Mouse (Mus musculus) brain, adult 2 months (tissue): ENCODE measurements around the gene Capn8.
"Not testable (repeated sequence)": the region's sequence is repeated elsewhere in the genome, so short reads cannot be mapped to it uniquely, and the experiment has no call there.

ENCODE experiments used
- DNase-seq: peaks from one replicate; pipeline ENCODE4 v3.0.0; 2011; ENCODE audit warnings: low read depth, low spot score

Capn8 gene

DNA sequence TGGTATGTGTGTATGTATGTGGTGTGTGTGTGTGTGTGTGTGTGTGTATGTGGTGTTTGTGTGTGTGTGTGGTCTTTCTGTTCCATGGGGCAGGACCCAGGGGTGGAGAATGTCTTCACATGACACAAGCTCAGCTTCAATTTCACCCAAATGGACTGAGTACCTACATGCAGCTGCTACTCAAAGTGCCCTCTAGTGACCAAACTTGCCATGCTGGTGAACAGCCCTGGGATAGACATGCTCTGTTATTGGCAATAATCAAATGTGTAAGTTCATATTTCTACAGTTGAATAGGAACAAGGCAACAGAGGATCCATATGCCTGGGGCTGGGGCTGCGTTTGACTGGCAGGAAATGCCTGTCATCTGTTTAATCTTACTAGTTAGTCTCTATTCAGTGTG lies 50.7 kb downstream of the Capn8 start:
- DNase-seq = no peak

DNA sequence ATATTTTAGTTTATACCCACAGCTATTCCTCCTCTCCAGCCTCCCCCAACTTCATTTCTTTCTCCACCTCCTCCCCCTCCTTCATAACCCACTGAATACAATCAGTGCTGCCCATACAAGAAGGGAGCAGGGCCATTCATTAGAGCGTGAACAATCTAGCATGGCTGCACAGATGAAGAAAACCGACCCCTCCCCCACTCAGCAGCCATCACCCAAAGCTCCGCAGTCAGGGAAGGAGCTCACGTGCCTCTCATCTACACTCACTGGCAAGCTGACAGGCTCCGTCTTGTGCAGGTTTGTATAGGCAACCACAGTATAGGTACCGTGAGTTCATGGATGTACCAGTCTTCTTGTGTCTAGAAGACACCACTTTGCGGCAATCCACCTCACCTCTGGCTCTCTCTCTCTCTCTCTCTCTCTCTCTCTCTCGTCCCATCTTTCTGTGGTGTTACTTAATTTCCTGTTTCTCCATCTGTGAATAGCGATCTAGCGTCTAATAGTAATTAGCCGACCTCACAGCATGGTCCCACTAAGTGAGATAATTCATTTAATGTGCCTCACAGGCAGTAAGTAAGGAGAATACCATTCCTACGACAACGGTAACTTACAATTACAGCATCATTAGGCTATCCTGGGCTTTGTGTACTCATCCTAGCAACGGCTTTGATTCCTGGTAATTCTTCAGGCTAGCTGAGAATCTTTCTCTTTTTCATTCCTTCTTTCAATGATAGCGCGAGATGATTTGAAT lies 53.6 kb downstream of the Capn8 start:
- no peak for DNase-seq

DNA sequence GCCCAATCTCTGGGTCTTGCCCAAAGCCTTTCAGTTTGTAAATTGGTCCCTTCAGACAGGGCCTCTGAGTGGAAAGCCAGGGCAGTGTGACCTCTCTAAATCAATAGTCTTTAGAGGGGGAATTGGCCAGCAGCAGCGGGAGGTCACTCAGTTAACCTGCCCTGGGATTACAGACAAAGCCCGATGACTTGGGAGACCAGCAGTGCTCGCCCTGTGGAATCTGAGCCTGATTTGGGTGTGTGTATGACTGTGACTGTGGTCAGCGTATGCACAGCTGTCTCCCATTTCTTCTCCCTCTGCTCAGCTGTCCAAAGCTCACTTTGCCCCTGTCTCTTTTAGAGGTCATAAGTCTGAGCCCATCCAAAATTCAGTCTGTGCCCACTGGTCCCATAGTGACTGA lies 55.7 kb downstream of the Capn8 start:
- no peak for DNase-seq

DNA sequence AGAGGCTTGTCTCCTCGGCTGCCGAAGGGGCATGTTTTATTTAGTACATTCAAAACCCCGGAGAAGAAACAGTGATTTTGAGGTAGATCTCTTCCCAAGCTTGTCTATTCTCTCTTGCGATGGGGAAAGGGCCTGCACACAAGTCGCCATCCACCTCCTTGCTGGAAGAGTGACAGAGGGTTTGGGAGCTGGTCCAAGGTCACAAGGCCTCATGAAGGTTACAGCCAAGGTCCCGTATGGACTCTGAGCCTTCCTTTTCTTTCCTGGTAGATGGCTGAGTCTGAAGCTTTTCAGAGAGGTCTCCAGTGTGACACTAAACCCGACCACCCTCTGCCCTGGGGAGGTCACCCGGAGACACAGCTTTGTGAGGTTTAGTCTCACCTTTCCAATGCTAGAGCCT lies 56.4 kb downstream of the Capn8 start:
- no peak for DNase-seq

DNA sequence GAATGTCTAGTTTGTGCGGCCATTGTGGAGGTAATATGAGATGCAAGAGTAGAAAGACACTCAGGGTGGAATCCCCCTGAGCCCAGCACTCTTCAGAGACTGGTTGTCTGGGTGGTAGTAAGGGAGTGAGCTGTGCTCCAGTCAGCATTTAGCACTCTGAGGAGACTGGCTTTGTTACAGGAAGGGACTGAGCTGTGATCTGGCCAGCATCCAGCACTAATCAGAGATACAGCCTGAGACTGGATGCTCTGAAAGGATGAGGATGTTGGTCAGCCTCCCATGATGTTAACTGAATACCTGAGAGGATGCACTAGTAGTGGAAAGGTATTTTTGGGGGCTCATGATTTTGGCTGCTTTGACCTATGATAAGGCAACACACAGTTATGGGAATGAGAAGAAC lies 61.4 kb downstream of the Capn8 start:
- no peak for DNase-seq

DNA sequence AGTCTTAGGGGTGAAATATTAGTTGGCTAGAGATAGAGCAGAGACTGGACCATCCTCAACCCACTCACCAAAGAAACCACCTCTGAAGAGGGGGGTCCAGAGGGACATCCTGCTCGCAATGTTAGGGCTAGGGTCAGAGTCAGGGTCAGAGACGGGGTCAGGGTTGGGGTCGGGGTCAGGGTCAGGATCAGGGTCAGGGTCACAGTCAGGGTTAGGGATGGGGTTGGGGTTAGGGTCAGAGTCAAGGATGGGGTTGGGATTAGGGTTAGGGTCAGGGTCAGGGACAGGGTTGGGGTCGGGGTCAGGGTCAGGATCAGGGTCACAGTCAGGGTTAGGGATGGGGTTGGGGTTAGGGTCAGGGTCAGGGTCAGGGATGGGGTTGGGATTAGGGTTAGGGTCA lies 64.4 kb downstream of the Capn8 start:
- DNase-seq = no peak

DNA sequence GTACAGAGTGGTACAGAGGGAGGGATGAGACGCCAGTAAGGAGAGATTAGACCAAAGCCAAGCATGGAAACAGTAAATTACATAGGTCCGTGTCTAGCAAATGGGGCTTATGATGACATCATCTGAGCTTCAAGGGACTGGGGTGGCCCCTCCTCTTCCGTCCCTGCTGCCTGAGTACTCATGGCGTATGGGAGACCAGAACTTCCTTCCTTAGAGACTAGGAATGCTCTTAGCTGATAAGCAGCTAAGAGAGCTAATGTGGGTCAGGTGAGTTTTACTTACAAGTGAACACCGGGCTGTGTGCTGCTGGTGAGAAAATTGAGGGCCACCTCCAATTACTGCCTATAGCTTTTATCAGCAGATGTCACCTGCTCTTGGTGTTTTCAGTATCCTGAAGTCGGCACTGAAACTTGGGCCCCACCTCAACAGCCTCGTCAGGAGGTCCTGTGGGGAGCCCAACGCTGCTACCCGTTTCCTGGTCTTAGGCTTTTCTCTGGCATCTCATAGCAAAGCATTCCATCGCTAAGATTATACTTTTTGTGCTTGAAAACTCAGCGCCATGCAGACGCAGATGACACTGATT lies 69.0 kb downstream of the Capn8 start:
- no peak for DNase-seq

DNA sequence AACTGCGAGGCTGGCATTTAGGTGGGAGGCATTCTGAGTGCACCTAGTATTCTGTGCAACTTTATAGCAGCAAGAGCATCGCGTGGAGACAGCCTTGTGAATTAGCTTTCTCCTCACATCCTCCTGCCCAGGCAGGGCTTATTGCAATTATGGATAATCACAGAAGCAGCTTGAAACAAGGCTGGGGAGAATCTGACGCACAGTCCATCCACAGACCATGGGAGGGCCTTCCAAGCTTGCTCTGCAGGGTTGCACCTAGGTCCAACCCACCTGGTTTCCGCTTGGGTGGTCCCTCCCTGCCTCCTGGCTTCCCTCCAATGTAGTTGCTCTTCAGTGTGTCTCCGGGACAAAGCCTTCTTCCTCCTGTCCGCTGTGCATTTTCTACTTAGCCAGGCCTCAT lies 74.2 kb downstream of the Capn8 start:
- no peak for DNase-seq

DNA sequence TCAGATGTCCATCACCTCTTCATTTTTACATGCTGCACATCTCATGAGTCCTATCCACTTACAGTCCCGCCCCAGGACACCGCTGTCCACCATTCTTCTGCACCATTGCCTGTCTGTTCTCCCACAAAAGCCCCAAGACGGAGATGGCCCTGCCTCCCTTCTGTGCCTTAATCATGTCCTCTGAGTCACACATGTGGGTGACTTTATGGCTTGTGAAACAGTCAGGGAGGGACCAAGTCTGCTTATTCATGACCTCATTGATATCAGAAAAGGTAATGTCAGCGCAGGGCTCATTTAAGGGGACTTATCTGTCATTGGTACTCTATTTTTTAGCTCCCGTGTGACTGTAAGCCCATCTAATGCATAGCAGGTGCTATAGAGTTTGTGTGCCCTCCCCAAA lies 74.6 kb downstream of the Capn8 start:
- peak; percentile 27 for DNase-seq

DNA sequence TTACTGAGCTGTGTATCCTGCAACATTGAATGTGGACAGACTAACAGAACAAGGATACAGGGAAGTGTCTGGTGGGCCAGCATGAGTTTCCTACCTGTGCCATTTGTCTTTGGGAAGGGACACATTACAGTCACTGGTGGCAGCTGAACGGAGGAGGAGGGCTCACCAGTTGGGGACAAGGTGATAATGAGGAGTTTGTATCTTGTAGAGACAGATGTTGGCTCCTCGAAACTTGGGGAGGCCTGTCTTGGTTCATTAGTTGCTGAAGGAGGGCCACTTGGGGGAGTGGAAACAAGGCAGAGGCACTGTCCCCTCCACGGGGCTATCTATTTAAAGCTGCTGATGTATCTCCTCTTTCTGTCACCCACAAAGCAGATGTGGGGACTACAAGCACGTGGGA lies 75.3 kb downstream of the Capn8 start:
- DNase-seq = peak; percentile 23

DNA sequence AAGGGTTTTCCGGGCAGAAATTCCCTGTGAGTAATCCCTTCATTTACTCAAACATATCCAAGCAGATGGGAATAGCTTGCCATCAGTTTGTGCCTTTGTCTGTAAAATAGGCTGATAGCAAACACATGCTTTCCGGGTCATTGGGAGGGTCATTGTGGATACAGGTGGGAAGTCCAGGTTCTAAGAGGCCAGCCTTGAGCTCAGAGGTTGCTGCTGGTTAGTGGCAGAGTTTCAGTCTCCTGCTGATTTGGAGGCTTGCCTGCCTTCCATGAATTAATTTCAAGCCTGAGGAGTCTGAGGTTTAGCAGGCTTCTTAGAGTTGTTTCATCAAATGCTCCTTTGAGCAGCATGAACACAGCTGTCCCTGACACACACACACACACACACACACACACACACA lies 78.0 kb downstream of the Capn8 start:
- no peak for DNase-seq

DNA sequence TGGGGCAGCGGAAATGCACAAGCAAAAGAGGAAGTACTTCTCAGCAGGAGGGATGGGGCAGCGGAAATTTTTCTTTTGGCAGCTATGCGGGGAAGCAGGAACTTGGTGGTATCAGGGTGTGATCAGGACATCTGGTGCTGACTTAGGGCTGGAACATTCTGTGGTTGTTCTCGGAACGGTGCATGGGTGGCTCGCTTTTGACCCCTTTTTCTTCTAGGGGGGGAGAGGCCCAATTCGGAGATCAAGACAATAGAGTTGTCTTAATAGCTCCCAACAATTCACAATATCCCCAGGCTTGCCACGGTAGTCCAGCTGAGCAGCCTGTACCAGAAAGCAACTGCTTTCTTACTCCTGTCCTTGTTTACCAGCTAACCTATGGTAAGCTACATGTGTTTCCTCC lies 79.6 kb downstream of the Capn8 start:
- not testable (repeated sequence) for DNase-seq

DNA sequence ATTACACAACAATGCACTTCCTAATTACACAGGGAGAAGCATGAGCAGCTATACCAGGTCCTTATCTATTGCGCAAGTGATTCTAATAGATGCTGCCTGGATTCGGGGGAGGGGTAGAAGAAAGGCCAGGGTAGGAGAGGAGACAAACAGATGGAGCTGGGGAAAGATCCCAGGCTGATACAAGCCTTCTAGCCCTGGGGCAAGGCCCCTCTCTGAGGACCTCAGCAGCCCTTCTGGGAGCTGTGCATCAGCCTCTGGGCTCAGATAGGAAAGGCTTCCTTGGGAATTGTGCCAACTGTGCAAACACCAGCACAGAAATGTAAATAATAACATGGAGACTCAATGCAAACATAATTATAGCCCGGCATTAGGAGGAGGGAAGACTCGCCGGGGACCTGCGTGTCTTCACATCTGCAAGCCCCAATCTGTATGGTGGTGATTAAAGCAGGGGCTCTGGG lies 80.4 kb downstream of the Capn8 start:
- DNase-seq = peak; percentile 37

DNA sequence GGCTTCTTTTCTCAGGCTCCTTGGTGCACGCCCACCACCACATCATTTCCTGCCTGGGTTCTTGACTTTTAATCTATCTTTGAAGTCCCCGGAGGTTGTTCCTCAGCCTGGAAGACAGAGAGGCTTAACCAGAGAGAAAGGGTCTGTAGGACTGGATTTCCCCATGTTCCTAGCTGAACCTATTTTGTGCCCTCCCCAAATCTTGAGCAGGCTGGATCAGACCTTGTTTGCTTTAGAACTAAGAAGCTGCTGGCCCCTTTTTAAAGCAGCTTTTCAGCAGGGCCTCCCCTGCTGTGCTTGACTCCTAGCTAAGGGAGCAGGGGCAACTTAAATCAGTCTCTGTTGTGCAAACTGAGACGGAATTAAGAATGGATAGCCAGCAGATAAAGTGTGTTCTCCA lies 82.0 kb downstream of the Capn8 start:
- no peak for DNase-seq

DNA sequence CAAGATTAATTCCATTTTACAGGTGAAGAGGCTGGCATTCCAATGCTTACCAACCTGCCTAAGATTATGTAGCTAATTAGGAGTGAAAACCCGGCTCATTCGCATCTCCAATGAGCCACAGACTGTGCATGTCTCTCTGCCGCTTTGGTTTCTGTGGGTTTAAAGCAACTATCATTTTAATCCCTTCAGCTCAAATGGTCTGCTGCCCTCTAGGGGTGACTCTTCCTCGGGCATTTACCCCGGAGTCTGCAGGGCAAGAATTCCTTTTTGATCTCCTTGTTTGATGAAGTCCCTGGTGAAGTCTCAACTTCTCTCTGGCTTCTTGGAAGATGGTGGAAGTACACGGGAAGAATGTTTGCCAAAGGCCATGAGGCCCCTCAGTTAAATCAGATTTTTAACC lies 93.0 kb downstream of the Capn8 start:
- DNase-seq = peak; percentile 71

DNA sequence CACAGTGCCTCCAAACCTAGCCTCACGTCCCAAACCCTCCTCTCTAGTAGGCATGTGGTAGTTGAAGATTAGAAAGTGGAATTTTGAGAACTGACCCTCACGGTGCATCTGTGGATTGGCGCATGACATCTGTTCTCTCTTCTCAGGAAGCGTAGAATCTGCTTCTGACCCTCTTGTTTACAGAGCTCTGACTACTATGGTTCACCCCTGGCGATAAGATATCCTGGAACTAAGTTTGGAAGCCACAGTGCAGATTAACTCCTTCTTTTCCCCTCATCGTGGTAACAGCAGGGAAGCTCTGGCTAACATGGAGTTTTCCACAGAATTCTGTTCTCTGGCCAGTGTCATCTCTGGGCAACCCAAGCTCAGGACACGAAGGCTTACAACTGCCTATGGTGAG lies 95.6 kb downstream of the Capn8 start:
- no peak for DNase-seq

DNA sequence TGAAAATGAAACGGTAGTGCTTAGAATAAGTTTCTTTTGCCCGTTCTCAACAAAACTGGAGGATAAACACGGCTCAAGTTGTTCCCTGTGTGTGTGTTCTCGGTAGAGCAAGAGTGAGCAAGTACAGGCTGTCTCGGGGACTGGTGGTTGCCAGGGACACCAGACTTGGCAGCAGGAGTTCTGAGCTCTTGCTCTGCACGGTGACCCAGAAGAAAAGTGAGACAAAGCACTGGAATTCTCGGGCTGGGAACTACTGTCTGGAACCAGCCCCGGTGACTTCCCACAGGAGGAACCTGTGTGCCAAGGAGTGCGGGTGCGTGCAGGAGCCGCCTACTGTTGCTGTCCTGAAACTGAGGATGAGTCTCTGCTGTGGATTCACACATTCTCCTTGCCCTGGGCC lies 98.9 kb downstream of the Capn8 start:
- peak; percentile 80 for DNase-seq

DNA sequence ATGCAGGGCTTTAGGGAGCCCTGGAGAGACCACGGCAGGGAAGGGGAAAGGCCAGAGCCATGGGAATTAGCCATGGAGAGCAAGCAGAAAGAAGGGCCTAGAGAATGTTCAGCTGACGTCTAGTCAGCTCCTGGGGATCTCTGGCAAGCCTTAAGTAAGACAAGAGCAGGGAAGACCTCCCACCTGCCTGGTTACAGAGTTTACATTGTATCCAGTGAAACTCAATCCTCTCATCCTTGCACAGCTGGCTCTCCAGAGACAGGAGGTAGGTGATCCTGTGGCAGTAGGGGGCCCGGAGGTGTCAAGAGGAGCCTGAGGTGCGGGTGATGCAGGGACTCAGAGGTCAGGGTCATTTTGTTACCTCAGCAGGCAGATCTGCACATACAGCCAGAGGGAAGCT lies 100.0 kb downstream of the Capn8 start:
- DNase-seq = no peak

DNA sequence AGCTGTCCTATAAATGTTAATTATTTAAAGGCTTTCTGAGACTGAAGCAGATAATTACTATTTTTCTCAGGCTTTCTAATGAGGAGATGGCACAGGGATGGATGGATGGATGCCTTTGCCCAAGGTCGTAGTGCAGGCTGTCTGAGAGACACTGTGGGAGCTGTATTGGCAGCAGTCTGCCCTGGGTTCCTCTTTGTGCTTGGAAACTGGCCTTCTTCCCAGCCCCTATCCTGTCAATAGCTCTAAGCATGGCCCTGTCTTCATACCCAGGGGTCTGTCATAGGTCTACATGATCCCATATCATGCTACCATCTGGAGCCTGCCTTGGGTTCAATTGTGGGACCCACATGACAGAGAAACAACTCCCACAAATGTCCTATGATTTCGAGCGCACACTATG lies 102.5 kb downstream of the Capn8 start:
- no peak for DNase-seq

DNA sequence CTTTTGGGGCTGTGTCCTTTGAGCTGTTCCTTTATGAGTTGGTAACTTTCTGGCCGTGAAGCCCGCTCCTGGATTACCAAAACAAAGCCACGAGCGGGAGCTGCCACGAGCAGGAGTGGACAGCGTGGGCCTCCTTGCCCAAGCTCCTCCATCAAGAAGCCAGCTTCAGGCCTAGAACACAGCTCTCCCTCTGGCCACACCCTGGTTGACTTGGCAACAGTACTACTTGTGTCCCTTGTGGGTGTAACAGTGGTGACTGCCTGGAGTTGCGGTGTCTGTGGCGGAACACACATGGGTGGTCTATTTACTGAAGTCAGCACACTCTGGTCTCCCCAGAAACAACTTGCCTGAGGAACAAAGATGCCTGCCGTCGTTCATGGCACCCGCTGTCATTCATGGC lies 104.9 kb downstream of the Capn8 start:
- DNase-seq = no peak

DNA sequence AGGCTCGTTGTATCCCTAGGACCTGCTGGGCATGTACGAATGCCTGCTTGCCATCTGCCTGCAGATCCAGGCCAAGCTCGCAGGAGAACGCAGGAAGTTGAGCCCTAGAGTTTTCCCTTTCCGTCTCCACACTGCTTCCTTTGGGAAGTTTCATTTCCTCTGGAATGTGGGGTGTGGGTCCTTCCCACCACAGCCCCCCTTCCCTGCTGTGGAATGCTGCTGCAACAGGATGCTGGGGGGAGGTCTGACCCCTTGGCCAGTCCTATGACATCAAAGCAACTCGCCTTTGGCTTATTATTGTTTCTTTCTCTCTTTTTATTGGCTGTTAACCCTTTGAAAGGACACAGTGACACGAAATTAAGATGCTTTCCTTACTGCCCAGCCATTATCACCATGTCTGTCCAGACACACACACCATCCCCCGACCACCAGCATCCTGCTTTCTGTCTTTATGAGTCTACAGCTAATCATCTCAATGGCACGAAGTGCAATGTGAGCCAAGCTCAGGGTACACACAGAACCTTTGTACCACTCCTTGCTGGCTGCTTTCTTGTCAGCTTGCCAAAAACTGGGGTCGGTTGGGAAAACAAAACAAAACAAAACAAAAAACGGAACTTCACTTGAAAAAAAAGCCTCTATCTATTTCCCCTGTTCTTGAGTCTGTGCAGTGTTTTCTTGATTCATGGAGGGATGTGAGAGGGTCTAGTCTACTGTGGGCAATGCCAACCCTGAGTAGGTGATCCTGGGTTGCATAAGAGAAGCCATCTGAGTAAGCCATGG lies 105.9 kb downstream of the Capn8 start:
- no peak for DNase-seq

DNA sequence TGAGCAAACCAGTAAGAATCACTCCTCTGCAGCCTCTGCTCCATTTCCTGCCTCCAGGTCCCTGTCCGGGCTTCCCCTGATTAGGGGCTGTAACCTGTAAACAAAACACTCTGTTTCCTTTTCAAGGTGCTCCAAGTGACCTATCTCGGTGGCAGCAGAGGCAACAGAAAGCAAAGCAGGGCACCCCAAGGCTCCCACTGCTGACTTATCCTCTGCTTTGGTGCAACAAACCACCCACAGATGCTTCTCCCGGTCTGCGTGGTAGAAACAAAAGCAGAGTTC lies 106.5 kb downstream of the Capn8 start:
- DNase-seq = no peak

DNA sequence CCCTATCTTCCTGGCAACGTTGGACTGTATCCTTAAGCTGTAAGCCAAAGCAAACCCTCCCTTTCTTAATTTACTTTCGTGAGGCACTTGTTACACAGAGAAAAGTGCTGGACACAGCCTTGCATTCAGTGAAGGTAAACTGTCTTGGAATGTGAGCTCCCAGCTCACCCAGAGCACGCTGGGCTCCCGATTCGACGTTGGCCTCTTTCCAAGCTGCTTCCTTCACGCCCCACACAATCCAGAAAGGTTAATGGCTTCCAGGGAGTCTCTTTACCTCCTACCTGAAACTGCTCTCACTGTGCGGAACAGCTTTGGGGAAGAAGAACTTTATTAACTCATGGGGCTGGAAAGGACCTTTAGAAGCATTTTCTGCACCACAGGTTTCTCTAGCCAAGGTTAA lies 110.5 kb downstream of the Capn8 start:
- DNase-seq = peak; percentile 7
